Mouse (Mus musculus) forebrain, embryonic 13.5 days (tissue): ENCODE data around the gene N4bp2. TPM values are rescaled to one million over a fixed set of nuclear protein-coding genes. Genes with fewer than 3 reads are reported as not detected.

Source experiments
- ATAC-seq: fragments of 200-750 bp; cut with Nextera tagmentation; 2 replicates; pipeline ENCODE4 v1.8.0; 2017
- H3K27ac ChIP-seq: fragments of 300-500 bp; sonication (generic); 2 replicates; pipeline ENCODE4 v1.5.1; 2015; ENCODE audit warnings: inconsistent platforms, mild to moderate bottlenecking, moderate library complexity
- H3K27me3 ChIP-seq: fragments of 300-500 bp; sonication (generic); 2 replicates; pipeline ENCODE4 v1.6.1; 2015; ENCODE audit warnings: mild to moderate bottlenecking, inconsistent platforms
- H3K36me3 ChIP-seq: fragments of 300-500 bp; sonication (generic); 2 replicates; pipeline ENCODE4 v1.6.1; 2015; ENCODE audit warnings: mild to moderate bottlenecking, inconsistent platforms; ENCODE audit not compliant: poor library complexity, severe bottlenecking
- H3K4me1 ChIP-seq: fragments of 300-500 bp; sonication (generic); 2 replicates; pipeline ENCODE4 v1.6.1; 2015; ENCODE audit warnings: inconsistent platforms
- H3K4me2 ChIP-seq: fragments of 300-500 bp; sonication (generic); 2 replicates; pipeline ENCODE4 v1.6.1; 2015; ENCODE audit warnings: inconsistent platforms, mild to moderate bottlenecking, moderate library complexity
- H3K4me3 ChIP-seq: fragments of 300-500 bp; sonication (generic); 2 replicates; pipeline ENCODE4 v1.5.1; 2015; ENCODE audit warnings: mild to moderate bottlenecking, inconsistent platforms
- H3K9ac ChIP-seq: fragments of 300-500 bp; sonication (generic); 2 replicates; pipeline ENCODE4 v1.6.1; 2015; ENCODE audit warnings: mild to moderate bottlenecking, inconsistent platforms
- H3K9me3 ChIP-seq: fragments of 300-500 bp; sonication (generic); replicated peaks from 2 replicates; pipeline ENCODE4 v1.6.1; 2016; ENCODE audit warnings: inconsistent platforms
- WGBS: fragments of 180-500 bp; shearing (Covaris S2); methylation state at CpG from one replicate; pipeline ENCODE4 v1.1.7; 2015; 5-methylcytosine and 5-hydroxymethylcytosine counted together
- polyA plus RNA-seq: library from polyadenylated mRNA; unstranded; fragments of >200 nt; fragmentation: Nextera tagmentation; extraction: Ambion mirVana; gene quantifications from 2 replicates; pipeline ENCODE4 v1.2.1, GENCODE M21; 2015

Gene N4bp2
- polyA plus RNA-seq, 1 experiment from 2014 or later, result 24.7 TPM

- WGBS, result 71% methylated on average over 12 of the region's 12 CpGs
- Histone ChIP-seq H3K4me1 (no peaks in the 10 kb centered on the region), H3K4me2 (no peak overlapping the region), H3K27me3 (no peaks in the 10 kb centered on the region), H3K36me3 (no peaks in the 10 kb centered on the region), H3K9me3 (no peaks in the 10 kb centered on the region), H3K4me3 (no peak overlapping the region), H3K27ac (no peak overlapping the region), H3K9ac (no peak overlapping the region)
- ATAC-seq, result no peak
Observed at GRCm38 (mm10) chr5:65860281-65861000, 97.1 kb downstream of the N4bp2 start.

GRCm38 (mm10) chr5:65861154-65861944 is 98.0 kb downstream of the N4bp2 start, which contains the start of gene Rhoh:
Gene Rhoh, plus strand, starts transcription at chr5:65861213.
- 86% methylated on average over 10 of the region's 10 CpGs for WGBS
- H3K4me1 ChIP-seq, result no peaks in the 10 kb centered on the region
- no peaks in the 10 kb centered on the region for H3K36me3 ChIP-seq
- no peaks in the 10 kb centered on the region for H3K27me3 ChIP-seq
- H3K4me3 ChIP-seq, result no peak within 1 kb of the TSS
- H3K9me3 ChIP-seq, result no peaks in the 10 kb centered on the region
- H3K27ac ChIP-seq, result no peak within 1 kb of the TSS
- no peak within 1 kb of the TSS for H3K9ac ChIP-seq
- no peak for ATAC-seq
- no peak within 1 kb of the TSS for H3K4me2 ChIP-seq

- Histone ChIP-seq H3K4me2 (no peak overlapping the region), H3K27ac (no peak overlapping the region), H3K4me1 (no peaks in the 10 kb centered on the region), H3K27me3 (no peaks in the 10 kb centered on the region), H3K9me3 (no peaks in the 10 kb centered on the region), H3K4me3 (no peak overlapping the region), H3K9ac (no peak overlapping the region), H3K36me3 (no peaks in the 10 kb centered on the region)
- ATAC-seq, result no peak
- WGBS, result 87% methylated on average over 7 of the region's 7 CpGs
Observed at GRCm38 (mm10) chr5:65862217-65862927, 99.1 kb downstream of the N4bp2 start.

GRCm38 (mm10) chr5:65863349-65863749 is 100.0 kb downstream of the N4bp2 start:
- H3K27ac ChIP-seq, result no peak overlapping the region
- ATAC-seq, result no peak
- no peaks in the 10 kb centered on the region for H3K36me3 ChIP-seq
- no peaks in the 10 kb centered on the region for H3K27me3 ChIP-seq
- no peak overlapping the region for H3K4me3 ChIP-seq
- H3K9ac ChIP-seq, result no peak overlapping the region
- no peaks in the 10 kb centered on the region for H3K4me1 ChIP-seq
- WGBS, result 81% methylated on average over 12 of the region's 12 CpGs
- no peak overlapping the region for H3K4me2 ChIP-seq
- H3K9me3 ChIP-seq, result no peaks in the 10 kb centered on the region

GRCm38 (mm10) chr5:65864486-65864885 is 101.2 kb downstream of the N4bp2 start:
- Histone ChIP-seq H3K4me3 (no peak overlapping the region), H3K36me3 (no peaks in the 10 kb centered on the region), H3K4me2 (no peak overlapping the region), H3K27ac (no peak overlapping the region), H3K27me3 (no peaks in the 10 kb centered on the region), H3K9ac (no peak overlapping the region), H3K9me3 (no peaks in the 10 kb centered on the region), H3K4me1 (no peaks in the 10 kb centered on the region)
- 96% methylated on average over 7 of the region's 7 CpGs for WGBS
- no peak for ATAC-seq

- H3K9me3 ChIP-seq, result no peaks in the 10 kb centered on the region
- no peak overlapping the region for H3K4me3 ChIP-seq
- H3K9ac ChIP-seq, result no peak overlapping the region
- H3K27ac ChIP-seq, result no peak overlapping the region
- H3K4me2 ChIP-seq, result no peak overlapping the region
- 83% methylated on average over 3 of the region's 3 CpGs for WGBS
- no peaks in the 10 kb centered on the region for H3K4me1 ChIP-seq
- H3K27me3 ChIP-seq, result no peaks in the 10 kb centered on the region
- no peak for ATAC-seq
- H3K36me3 ChIP-seq, result no peaks in the 10 kb centered on the region
Observed at GRCm38 (mm10) chr5:65864946-65865345, 101.6 kb downstream of the N4bp2 start.

GRCm38 (mm10) chr5:65866591-65866990 is 103.3 kb downstream of the N4bp2 start:
- WGBS, result 89% methylated on average over 6 of the region's 6 CpGs

GRCm38 (mm10) chr5:65867380-65868116 is 104.2 kb downstream of the N4bp2 start:
- ATAC-seq, result no peak
- H3K9me3 ChIP-seq, result no peaks in the 10 kb centered on the region
- no peak overlapping the region for H3K27ac ChIP-seq
- no peak overlapping the region for H3K4me2 ChIP-seq
- H3K4me1 ChIP-seq, result no peaks in the 10 kb centered on the region
- no peak overlapping the region for H3K9ac ChIP-seq
- H3K27me3 ChIP-seq, result no peaks in the 10 kb centered on the region
- no peak overlapping the region for H3K4me3 ChIP-seq
- 88% methylated on average over 7 of the region's 7 CpGs for WGBS
- no peaks in the 10 kb centered on the region for H3K36me3 ChIP-seq

More at GRCm38 (mm10) chr5:65866591-65866990, 103.3 kb downstream of the N4bp2 start:
- no peak overlapping the region for H3K27ac ChIP-seq
- no peak overlapping the region for H3K4me3 ChIP-seq
- no peaks in the 10 kb centered on the region for H3K9me3 ChIP-seq
- H3K4me1 ChIP-seq, result no peaks in the 10 kb centered on the region
- no peak overlapping the region for H3K4me2 ChIP-seq
- ATAC-seq, result no peak
- H3K27me3 ChIP-seq, result no peaks in the 10 kb centered on the region
- H3K36me3 ChIP-seq, result no peaks in the 10 kb centered on the region
- no peak overlapping the region for H3K9ac ChIP-seq

GRCm38 (mm10) chr5:65868419-65868818 is 105.1 kb downstream of the N4bp2 start:
- Histone ChIP-seq H3K27ac (no peak overlapping the region), H3K36me3 (no peaks in the 10 kb centered on the region), H3K4me3 (no peak overlapping the region), H3K4me1 (no peaks in the 10 kb centered on the region), H3K4me2 (no peak overlapping the region), H3K9me3 (no peaks in the 10 kb centered on the region), H3K9ac (no peak overlapping the region), H3K27me3 (no peaks in the 10 kb centered on the region)
- no peak for ATAC-seq
- 82% methylated on average over 3 of the region's 3 CpGs for WGBS

GRCm38 (mm10) chr5:65869660-65870059 is 106.3 kb downstream of the N4bp2 start:
- Histone ChIP-seq H3K4me1 (no peaks in the 10 kb centered on the region), H3K27ac (no peak overlapping the region), H3K36me3 (no peaks in the 10 kb centered on the region), H3K9me3 (no peaks in the 10 kb centered on the region), H3K4me2 (no peak overlapping the region), H3K9ac (no peak overlapping the region), H3K27me3 (no peaks in the 10 kb centered on the region), H3K4me3 (no peak overlapping the region)
- WGBS, result 87% methylated on average over 4 of the region's 4 CpGs
- ATAC-seq, result no peak

GRCm38 (mm10) chr5:65871276-65871875 is 108.1 kb downstream of the N4bp2 start:
- Histone ChIP-seq H3K4me2 (no peak overlapping the region), H3K36me3 (no peaks in the 10 kb centered on the region), H3K9me3 (no peaks in the 10 kb centered on the region), H3K27ac (no peak overlapping the region), H3K9ac (no peak overlapping the region), H3K4me3 (no peak overlapping the region), H3K4me1 (no peaks in the 10 kb centered on the region), H3K27me3 (no peaks in the 10 kb centered on the region)
- WGBS, result 92% methylated on average over 13 of the region's 13 CpGs
- ATAC-seq, result no peak
